Mouse (Mus musculus) granulocyte monocyte progenitor cell, adult 5-6 weeks (primary cell): ENCODE results near the gene Frmd3. TPM values are rescaled to one million over a fixed set of nuclear protein-coding genes. Genes with fewer than 3 reads are reported as not detected.

Experiments used
- total RNA-seq, 2 experiments: library from RNA; stranded (forward) in 1 of 2; stranded (reverse) in 1 of 2; fragments of 200-712, 200-1000 nt in 1 of 2; fragments of >200 nt in 1 of 2; fragmentation: Nextera tagmentation in 1 of 2; gene quantifications; 2 replicates each; pipeline ENCODE4 v1.2.3; 2014 to 2017

Gene Frmd3
- total RNA-seq, 2 experiments from 2014 or later = not detected

Other genes with a start within 250 kb of the Frmd3 start
- gene Rasef, start 222.4 kb upstream of the Frmd3 start, total RNA-seq (2014; fragmentation: Nextera tagmentation) = not detected in 2 replicates
- not detected in 2 replicates for gene Rasef, start 222.4 kb upstream of the Frmd3 start, total RNA-seq (2017)
- gene Gm11758, start 137.2 kb upstream of the Frmd3 start, total RNA-seq (2014; fragmentation: Nextera tagmentation) = not detected in 2 replicates
- gene Gm11758, start 137.2 kb upstream of the Frmd3 start, total RNA-seq (2017) = not detected in 2 replicates
- not detected in 2 replicates for gene Gm11757, start 122.3 kb upstream of the Frmd3 start, total RNA-seq (2014; fragmentation: Nextera tagmentation)
- gene Gm11757, start 122.3 kb upstream of the Frmd3 start, total RNA-seq (2017) = not detected in 2 replicates
- not detected in 2 replicates for gene Gm13871, start 107.5 kb upstream of the Frmd3 start, total RNA-seq (2014; fragmentation: Nextera tagmentation)
- not detected in 2 replicates for gene Gm13871, start 107.5 kb upstream of the Frmd3 start, total RNA-seq (2017)
- not detected in 2 replicates for gene Gm11756, start 92.7 kb upstream of the Frmd3 start, total RNA-seq (2014; fragmentation: Nextera tagmentation)
- not detected in 2 replicates for gene Gm11756, start 92.7 kb upstream of the Frmd3 start, total RNA-seq (2017)
- not detected in 2 replicates for gene 2310002L09Rik, start 62.6 kb upstream of the Frmd3 start, total RNA-seq (2014; fragmentation: Nextera tagmentation)
- not detected in 2 replicates for gene 2310002L09Rik, start 62.6 kb upstream of the Frmd3 start, total RNA-seq (2017)
- gene Kdm4c, start 229.1 kb downstream of the Frmd3 start, total RNA-seq (2014; fragmentation: Nextera tagmentation) = 15.6 and 17.1 TPM in 2 replicates
- 17.7 and 20.9 TPM in 2 replicates for gene Kdm4c, start 229.1 kb downstream of the Frmd3 start, total RNA-seq (2017)